Mouse (Mus musculus): ENCODE results near the gene Lhpp. TPM values are rescaled to one million over a fixed set of nuclear protein-coding genes. Genes with fewer than 3 reads are reported as not detected.

Lhpp gene
- polyA plus RNA-seq, 1 experiment from 2014 or later = 15.1 TPM

DNA sequence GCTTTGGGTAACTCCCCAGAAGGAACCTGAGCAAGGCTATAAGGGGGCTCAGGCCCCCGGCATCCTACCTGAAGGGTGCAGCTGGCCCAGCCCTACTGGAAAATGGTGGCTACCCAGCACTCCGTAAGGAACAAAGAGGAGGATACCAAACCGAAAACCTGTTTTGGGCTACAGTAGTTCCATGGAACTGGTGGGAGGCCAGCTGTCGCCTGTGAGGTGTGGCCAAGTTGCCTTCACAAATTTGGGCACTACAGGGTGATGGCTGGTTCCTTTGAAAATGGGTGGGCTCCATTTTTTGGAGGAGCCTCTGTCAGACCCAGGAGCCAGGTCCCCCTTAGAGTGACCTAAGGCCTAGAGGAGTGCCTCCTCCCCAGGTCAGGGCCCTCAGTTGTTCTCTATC is 104.8 kb downstream of the Lhpp start:
- no peak overlapping the region for H3K27ac ChIP-seq (ENCODE audit: low read depth, low read length)
- 88% methylated on average over 4 of the region's 4 CpGs for WGBS

DNA sequence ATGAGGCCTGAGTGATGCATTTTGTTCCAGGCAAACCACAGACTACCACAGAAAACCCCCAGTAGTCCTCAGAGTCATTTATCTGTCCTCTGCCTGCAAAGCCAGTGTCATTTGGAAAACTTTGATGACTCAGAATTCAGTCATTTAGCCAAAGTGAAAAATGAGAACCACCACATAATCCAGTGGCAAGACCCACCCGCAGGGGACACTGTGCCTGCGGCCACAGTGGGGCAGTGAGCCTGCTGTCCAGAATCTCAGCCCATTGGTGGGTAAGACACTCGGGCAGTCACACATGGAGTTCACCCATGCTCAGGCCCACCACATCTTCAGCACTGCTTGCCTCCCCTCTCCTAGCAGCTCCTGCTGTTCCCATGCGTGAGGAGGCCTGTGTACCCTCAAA is 109.1 kb downstream of the Lhpp start:
- Histone ChIP-seq H3K27me3 (ENCODE audit: control insufficient read depth, insufficient read depth, low read length) (no peaks in the 10 kb centered on the region), H3K9me3 (ENCODE audit: control insufficient read depth, low read length) (no peaks in the 10 kb centered on the region), H3K4me1 (replicated peaks; ENCODE audit: control insufficient read depth, insufficient read depth, low read length) (peaks cover 13% of the 10 kb centered on the region), H3K9ac (ENCODE audit: low read length) (no peak overlapping the region), H3K4me3 (ENCODE audit: low read depth, low read length) (no peak overlapping the region), H3K4me2 (ENCODE audit: low read depth, low read length, severe bottlenecking) (no peak overlapping the region), H3K36me3 (ENCODE audit: control insufficient read depth, insufficient read depth, low read length) (peaks cover 2% of the 10 kb centered on the region), H3K27ac (ENCODE audit: low read depth, low read length) (no peak overlapping the region)
- 89% methylated on average over 4 of the region's 4 CpGs for WGBS
- no peak for ATAC-seq (replicated peaks; ENCODE audit: low FRiP score)
- no peak for DNase-seq (ENCODE audit: low spot score)

More for the DNA sequence above, 104.8 kb downstream of the Lhpp start:
- Histone ChIP-seq H3K36me3 (ENCODE audit: control insufficient read depth, insufficient read depth, low read length) (peaks cover 2% of the 10 kb centered on the region), H3K4me1 (replicated peaks; ENCODE audit: control insufficient read depth, insufficient read depth, low read length) (peaks cover 18% of the 10 kb centered on the region), H3K9me3 (ENCODE audit: control insufficient read depth, low read length) (no peaks in the 10 kb centered on the region), H3K4me2 (ENCODE audit: low read depth, low read length, severe bottlenecking) (no peak overlapping the region), H3K27me3 (ENCODE audit: control insufficient read depth, insufficient read depth, low read length) (no peaks in the 10 kb centered on the region), H3K4me3 (ENCODE audit: low read depth, low read length) (no peak overlapping the region), H3K9ac (ENCODE audit: low read length) (no peak overlapping the region)
- ATAC-seq (replicated peaks; ENCODE audit: low FRiP score) (no peak), DNase-seq (ENCODE audit: low spot score) (no peak)

DNA sequence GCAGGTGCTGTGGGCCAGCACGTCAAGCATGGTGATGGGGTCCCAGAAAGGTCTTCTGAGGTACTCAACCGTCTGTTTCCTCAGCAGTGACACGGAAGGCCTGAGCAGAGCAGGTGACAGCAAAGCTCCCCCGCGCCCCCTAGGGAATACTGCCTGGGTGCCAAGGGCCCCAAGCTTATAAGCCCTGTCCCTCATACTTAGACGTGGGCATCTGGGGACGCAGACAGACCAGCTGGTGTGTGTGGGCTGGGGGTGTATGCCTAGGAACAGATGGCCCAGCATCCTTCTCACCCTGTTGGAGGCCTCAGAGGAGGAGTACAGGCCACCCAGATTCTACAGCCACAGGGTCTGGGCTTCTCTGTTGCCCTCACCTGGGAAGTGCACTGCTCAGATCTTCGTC is 110.1 kb downstream of the Lhpp start:
- WGBS = 76% methylated on average over 8 of the region's 8 CpGs
- Histone ChIP-seq H3K4me1 (replicated peaks; ENCODE audit: control insufficient read depth, insufficient read depth, low read length) (peaks cover 8% of the 10 kb centered on the region), H3K27ac (ENCODE audit: low read depth, low read length) (no peak overlapping the region)

GRCm38 (mm10) chr7:132722401-132723370 is 112.2 kb downstream of the Lhpp start:
- no peak for DNase-seq (ENCODE audit: low spot score)
- ATAC-seq (replicated peaks; ENCODE audit: low FRiP score) = no peak
- H3K36me3 ChIP-seq (ENCODE audit: control insufficient read depth, insufficient read depth, low read length) = no peaks in the 10 kb centered on the region
- H3K9me3 ChIP-seq (ENCODE audit: control insufficient read depth, low read length) = no peaks in the 10 kb centered on the region
- H3K27me3 ChIP-seq (ENCODE audit: control insufficient read depth, insufficient read depth, low read length) = no peaks in the 10 kb centered on the region
- peaks cover 12% of the 10 kb centered on the region for H3K4me1 ChIP-seq (replicated peaks; ENCODE audit: control insufficient read depth, insufficient read depth, low read length)
- no peak overlapping the region for H3K4me2 ChIP-seq (ENCODE audit: low read depth, low read length, severe bottlenecking)
- H3K9ac ChIP-seq (ENCODE audit: low read length) = no peak overlapping the region
- WGBS = 89% methylated on average over 12 of the region's 12 CpGs
- H3K27ac ChIP-seq (ENCODE audit: low read depth, low read length) = no peak overlapping the region
- no peak overlapping the region for H3K4me3 ChIP-seq (ENCODE audit: low read depth, low read length)

More for the DNA sequence above, 110.1 kb downstream of the Lhpp start:
- H3K4me2 ChIP-seq (ENCODE audit: low read depth, low read length, severe bottlenecking) = no peak overlapping the region
- H3K9me3 ChIP-seq (ENCODE audit: control insufficient read depth, low read length) = no peaks in the 10 kb centered on the region
- DNase-seq (ENCODE audit: low spot score) (no peak), ATAC-seq (replicated peaks; ENCODE audit: low FRiP score) (no peak)
- H3K9ac ChIP-seq (ENCODE audit: low read length) = no peak overlapping the region
- H3K36me3 ChIP-seq (ENCODE audit: control insufficient read depth, insufficient read depth, low read length) = no peaks in the 10 kb centered on the region; the same call in 1 of the 2 replicates
- no peak overlapping the region for H3K4me3 ChIP-seq (ENCODE audit: low read depth, low read length)
- H3K27me3 ChIP-seq (ENCODE audit: control insufficient read depth, insufficient read depth, low read length) = no peaks in the 10 kb centered on the region

DNA sequence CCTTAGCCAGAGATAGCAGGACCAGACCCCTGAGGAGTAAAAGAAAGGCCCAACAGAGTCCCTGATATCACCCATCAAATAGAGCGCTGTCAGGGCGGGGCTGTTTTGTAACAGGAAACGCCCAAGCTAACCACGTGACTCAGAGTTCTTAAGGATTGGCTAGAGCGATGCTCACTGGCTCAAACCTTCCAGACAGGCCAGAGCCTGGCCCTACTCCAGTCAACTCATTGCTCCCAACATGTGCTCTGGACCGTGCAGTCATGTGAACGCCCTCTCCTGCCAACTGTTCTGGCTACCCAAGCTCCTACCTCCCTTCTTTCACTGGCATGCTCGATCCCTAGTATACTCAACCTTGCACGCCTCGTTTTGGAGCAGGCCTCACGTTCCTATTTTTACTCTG is 113.5 kb downstream of the Lhpp start:
- Histone ChIP-seq H3K4me3 (ENCODE audit: low read depth, low read length) (no peak overlapping the region), H3K9ac (ENCODE audit: low read length) (no peak overlapping the region), H3K9me3 (ENCODE audit: control insufficient read depth, low read length) (no peaks in the 10 kb centered on the region), H3K4me2 (ENCODE audit: low read depth, low read length, severe bottlenecking) (no peak overlapping the region), H3K27ac (ENCODE audit: low read depth, low read length) (no peak overlapping the region), H3K36me3 (ENCODE audit: control insufficient read depth, insufficient read depth, low read length) (no peaks in the 10 kb centered on the region), H3K4me1 (replicated peaks; ENCODE audit: control insufficient read depth, insufficient read depth, low read length) (peaks cover 10% of the 10 kb centered on the region), H3K27me3 (ENCODE audit: control insufficient read depth, insufficient read depth, low read length) (no peaks in the 10 kb centered on the region)
- ATAC-seq (replicated peaks; ENCODE audit: low FRiP score) = no peak
- WGBS = 93% methylated on average over 11 of the region's 11 CpGs
- no peak for DNase-seq (ENCODE audit: low spot score)

DNA sequence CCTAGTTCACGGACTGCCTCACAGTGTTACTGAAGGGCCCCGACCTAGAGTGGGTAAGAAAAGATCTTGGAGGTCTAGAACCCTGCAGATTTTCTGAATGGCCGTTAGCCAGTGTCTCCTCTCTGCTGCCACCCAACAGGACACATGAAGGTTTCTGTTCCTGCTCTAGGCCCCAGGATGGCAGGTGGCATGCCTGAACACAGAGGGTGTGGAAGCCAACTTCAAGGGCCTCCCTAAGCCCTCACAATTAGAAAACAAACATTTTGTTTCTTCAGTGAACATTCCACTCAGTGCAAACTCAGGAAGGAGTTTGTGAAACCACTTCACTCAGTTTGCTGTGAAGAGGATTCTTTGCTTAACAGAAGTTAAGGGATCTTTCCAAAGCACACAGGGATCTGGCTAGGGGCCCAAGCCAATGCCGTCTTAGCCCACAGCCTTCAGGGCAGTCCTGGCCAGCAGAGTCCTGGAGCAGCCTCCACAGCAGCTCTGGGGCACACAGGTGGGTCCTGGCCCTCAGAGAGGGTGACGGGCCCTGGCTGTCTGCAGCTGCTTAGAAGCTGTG is 114.1 kb downstream of the Lhpp start:
- ATAC-seq (replicated peaks; ENCODE audit: low FRiP score) (no peak), DNase-seq (ENCODE audit: low spot score) (no peak)
- 93% methylated on average over 5 of the region's 5 CpGs for WGBS
- H3K4me1 ChIP-seq (replicated peaks; ENCODE audit: control insufficient read depth, insufficient read depth, low read length) = peaks cover 13% of the 10 kb centered on the region
- no peaks in the 10 kb centered on the region for H3K27me3 ChIP-seq (ENCODE audit: control insufficient read depth, insufficient read depth, low read length)
- no peak overlapping the region for H3K27ac ChIP-seq (ENCODE audit: low read depth, low read length)
- H3K9ac ChIP-seq (ENCODE audit: low read length) = no peak overlapping the region
- no peaks in the 10 kb centered on the region for H3K36me3 ChIP-seq (ENCODE audit: control insufficient read depth, insufficient read depth, low read length)
- H3K4me3 ChIP-seq (ENCODE audit: low read depth, low read length) = no peak overlapping the region
- no peak overlapping the region for H3K4me2 ChIP-seq (ENCODE audit: low read depth, low read length, severe bottlenecking)
- H3K9me3 ChIP-seq (ENCODE audit: control insufficient read depth, low read length) = no peaks in the 10 kb centered on the region

- no peak for ATAC-seq (replicated peaks; ENCODE audit: low FRiP score)
Measured at GRCm38 (mm10) chr7:132726106-132726861, 115.8 kb downstream of the Lhpp start.

DNA sequence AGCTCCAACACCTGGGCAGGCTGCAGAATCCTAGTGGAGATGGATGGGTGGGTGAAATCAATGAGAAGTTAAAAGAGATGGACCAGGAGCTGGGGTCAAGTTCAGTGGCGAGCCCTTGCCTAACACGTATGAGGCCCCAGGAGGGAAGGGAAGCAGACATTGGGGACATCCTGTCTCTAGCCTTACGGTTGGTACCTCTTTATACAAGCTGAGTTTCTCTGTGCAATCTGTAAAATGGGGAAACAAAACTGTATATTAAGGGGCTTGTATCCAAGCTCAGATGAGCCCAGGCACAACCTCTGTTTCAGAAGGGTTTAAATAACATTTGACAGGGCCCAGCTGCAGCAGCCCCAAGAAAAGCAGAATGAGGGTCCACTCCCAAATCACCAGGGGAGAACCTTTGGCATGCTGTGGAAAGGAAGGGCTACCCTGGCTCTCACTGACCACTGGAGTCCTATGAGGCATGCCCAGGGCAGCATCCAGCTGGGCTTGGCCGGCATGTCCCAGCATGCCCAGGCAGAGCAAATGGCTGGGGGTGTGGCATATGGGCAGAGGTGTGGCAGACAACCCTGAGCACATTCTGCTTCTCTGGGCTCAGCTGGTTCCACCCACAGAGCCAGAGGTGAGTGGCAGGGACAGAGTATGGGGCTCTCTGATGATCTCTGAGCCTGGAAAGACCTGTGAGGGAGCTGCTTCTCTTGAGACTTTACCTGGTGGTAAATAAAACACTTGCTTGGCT is 118.8 kb downstream of the Lhpp start:
- H3K4me1 ChIP-seq (replicated peaks; ENCODE audit: control insufficient read depth, insufficient read depth, low read length) = peaks cover 45% of the 10 kb centered on the region
- no peak for ATAC-seq (replicated peaks; ENCODE audit: low FRiP score)
- no peak overlapping the region for H3K4me2 ChIP-seq (ENCODE audit: low read depth, low read length, severe bottlenecking)
- 74% methylated on average over 4 of the region's 4 CpGs for WGBS
- no peak overlapping the region for H3K4me3 ChIP-seq (ENCODE audit: low read depth, low read length)
- H3K9ac ChIP-seq (ENCODE audit: low read length) = no peak overlapping the region
- no peaks in the 10 kb centered on the region for H3K27me3 ChIP-seq (ENCODE audit: control insufficient read depth, insufficient read depth, low read length)
- no peaks in the 10 kb centered on the region for H3K9me3 ChIP-seq (ENCODE audit: control insufficient read depth, low read length)
- no peak overlapping the region for H3K27ac ChIP-seq (ENCODE audit: low read depth, low read length)
- DNase-seq (ENCODE audit: low spot score) = no peak
- no peaks in the 10 kb centered on the region for H3K36me3 ChIP-seq (ENCODE audit: control insufficient read depth, insufficient read depth, low read length)

More at GRCm38 (mm10) chr7:132726106-132726861, 115.8 kb downstream of the Lhpp start:
- peaks cover 23% of the 10 kb centered on the region for H3K4me1 ChIP-seq (replicated peaks; ENCODE audit: control insufficient read depth, insufficient read depth, low read length)
- no peak overlapping the region for H3K4me3 ChIP-seq (ENCODE audit: low read depth, low read length)
- H3K4me2 ChIP-seq (ENCODE audit: low read depth, low read length, severe bottlenecking) = no peak overlapping the region
- WGBS = 76% methylated on average over 13 of the region's 13 CpGs
- H3K27me3 ChIP-seq (ENCODE audit: control insufficient read depth, insufficient read depth, low read length) = no peaks in the 10 kb centered on the region
- no peak overlapping the region for H3K9ac ChIP-seq (ENCODE audit: low read length)
- H3K36me3 ChIP-seq (ENCODE audit: control insufficient read depth, insufficient read depth, low read length) = no peaks in the 10 kb centered on the region
- no peaks in the 10 kb centered on the region for H3K9me3 ChIP-seq (ENCODE audit: control insufficient read depth, low read length)
- no peak for DNase-seq (ENCODE audit: low spot score)
- H3K27ac ChIP-seq (ENCODE audit: low read depth, low read length) = no peak overlapping the region; the same call in 1 of the 2 replicates
